Mouse (Mus musculus): ENCODE results near the gene Fgd6. TPM values are rescaled to one million over a fixed set of nuclear protein-coding genes. Genes with fewer than 3 reads are reported as not detected.

Fgd6 gene
- total RNA-seq, 4 experiments from 2014 or later: 4.5 to 6.5 (median 5.7) TPM

GRCm38 (mm10) chr10:94095743-94096465 is 60.1 kb downstream of the Fgd6 start:
- DNase-seq: no peak

GRCm38 (mm10) chr10:94097081-94097845 is 61.5 kb downstream of the Fgd6 start:
- DNase-seq: no peak

- DNase-seq: peak; percentile 57
Measured at GRCm38 (mm10) chr10:94098100-94098499, 62.3 kb downstream of the Fgd6 start.

GRCm38 (mm10) chr10:94105498-94105897 is 69.7 kb downstream of the Fgd6 start:
- no peak for DNase-seq

GRCm38 (mm10) chr10:94107168-94107567 is 71.4 kb downstream of the Fgd6 start:
- DNase-seq: no peak

GRCm38 (mm10) chr10:94107607-94108006 is 71.8 kb downstream of the Fgd6 start:
- no peak for DNase-seq

GRCm38 (mm10) chr10:94108791-94109190 is 73.0 kb downstream of the Fgd6 start:
- no peak for DNase-seq

GRCm38 (mm10) chr10:94110834-94111754 is 75.3 kb downstream of the Fgd6 start:
- no peak for DNase-seq

- DNase-seq: no peak
Measured at GRCm38 (mm10) chr10:94112207-94112606, 76.4 kb downstream of the Fgd6 start.

GRCm38 (mm10) chr10:94115893-94116599 is 80.2 kb downstream of the Fgd6 start:
- DNase-seq: peak; percentile 59

- peak; percentile 54 for DNase-seq
Measured at GRCm38 (mm10) chr10:94116781-94117340, 81.1 kb downstream of the Fgd6 start.

- no peak for DNase-seq
Measured at GRCm38 (mm10) chr10:94117916-94118315, 82.1 kb downstream of the Fgd6 start.

GRCm38 (mm10) chr10:94118993-94119392 is 83.2 kb downstream of the Fgd6 start:
- DNase-seq: no peak

GRCm38 (mm10) chr10:94120676-94121075 is 84.9 kb downstream of the Fgd6 start:
- peak; percentile 24 for DNase-seq

GRCm38 (mm10) chr10:94122595-94122994 is 86.8 kb downstream of the Fgd6 start:
- no peak for DNase-seq

- no peak for DNase-seq
Measured at GRCm38 (mm10) chr10:94123581-94123980, 87.8 kb downstream of the Fgd6 start.

GRCm38 (mm10) chr10:94124376-94124775 is 88.6 kb downstream of the Fgd6 start:
- DNase-seq: no peak

- DNase-seq: no peak
Measured at GRCm38 (mm10) chr10:94129680-94130119, 93.9 kb downstream of the Fgd6 start.

- no peak for DNase-seq
Measured at GRCm38 (mm10) chr10:94133081-94133480, 97.3 kb downstream of the Fgd6 start.

- DNase-seq: no peak
Measured at GRCm38 (mm10) chr10:94133674-94134073, 97.9 kb downstream of the Fgd6 start.

- no peak for DNase-seq
Measured at GRCm38 (mm10) chr10:94134535-94135390, 99.0 kb downstream of the Fgd6 start.
